Mouse (Mus musculus) lung, postnatal 36 days (tissue): ENCODE measurements around the gene Spata31d1d.
"Not testable (repeated sequence)": the region's sequence is repeated elsewhere in the genome, so short reads cannot be mapped to it uniquely, and the experiment has no call there.

ENCODE experiments used
- DNase-seq: peaks from one replicate; pipeline ENCODE4 v3.0.0; 2022; ENCODE audit warnings: mixed read lengths

The Spata31d1d gene

DNA sequence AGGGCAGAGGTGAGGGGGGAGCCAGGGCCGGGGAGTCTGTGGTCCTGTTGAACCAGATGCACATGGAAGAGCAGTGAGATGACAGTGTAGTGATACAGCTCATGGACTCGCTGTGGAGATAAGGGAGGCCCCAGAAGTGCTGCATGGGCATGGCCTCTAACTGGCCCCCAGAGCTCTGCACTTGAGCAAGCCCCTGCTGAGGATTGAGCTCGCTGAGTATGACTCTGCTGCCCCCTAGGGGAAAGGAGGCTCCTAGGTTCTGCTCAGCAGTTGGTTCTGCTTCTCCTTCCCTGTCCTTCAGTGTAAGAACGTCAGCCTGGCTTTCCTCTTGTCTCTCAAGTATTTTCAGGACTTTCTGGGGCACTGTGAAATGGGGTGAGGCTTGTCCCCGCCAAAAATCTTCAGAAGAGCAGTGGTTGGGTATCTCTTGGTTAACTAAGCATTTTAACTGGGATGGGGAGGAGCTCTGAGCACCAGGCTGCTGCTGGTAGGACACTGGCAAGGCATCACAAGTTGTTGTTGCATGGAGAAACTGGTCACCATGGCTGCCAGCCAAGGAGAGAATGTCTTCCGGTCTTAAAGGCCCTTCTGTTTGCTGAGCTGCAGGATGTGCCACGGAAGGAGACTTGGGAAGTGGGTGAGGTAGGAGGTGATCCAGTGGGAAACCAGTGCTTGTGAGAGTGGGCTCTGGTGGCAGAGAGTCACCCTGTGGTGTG, 3.0 kb downstream of the Spata31d1d start:
- peak; percentile 86 for DNase-seq

DNA sequence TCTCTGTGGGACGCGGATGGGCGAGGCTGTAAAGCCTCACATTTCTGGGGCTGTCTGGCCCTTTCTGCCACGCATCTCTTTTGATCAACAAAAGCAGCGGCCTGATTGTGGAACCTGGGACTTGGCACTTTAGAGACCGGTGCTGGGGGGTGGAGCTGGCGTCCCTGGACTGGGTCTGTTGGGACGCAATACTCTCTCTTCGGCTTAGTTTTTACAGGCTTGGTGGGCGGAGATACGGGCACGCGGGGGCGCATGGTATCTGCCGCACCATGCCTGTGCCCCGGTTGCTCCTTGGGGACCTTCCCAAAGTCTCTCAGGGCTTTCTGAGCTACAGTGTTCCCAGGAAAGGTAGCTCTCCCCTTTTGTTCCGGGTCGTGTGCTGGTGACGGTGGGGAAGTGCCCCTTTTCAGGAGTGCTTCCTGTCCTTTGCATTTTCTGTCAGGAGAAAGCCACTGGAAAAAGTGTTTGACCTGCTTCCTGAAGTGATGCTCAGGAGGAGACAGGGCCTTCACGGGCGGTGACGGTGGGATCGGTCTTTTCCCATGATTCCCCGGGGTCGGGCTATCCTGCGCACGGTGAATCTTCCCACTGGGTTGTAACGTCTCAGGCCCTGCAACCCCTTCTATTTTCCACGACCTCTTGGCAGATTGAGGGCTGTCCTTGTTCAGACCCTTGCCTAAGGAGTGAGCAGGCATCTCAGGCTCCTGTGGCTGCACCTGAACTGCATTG, 5.2 kb downstream of the Spata31d1d start:
- DNase-seq, result no peak

DNA sequence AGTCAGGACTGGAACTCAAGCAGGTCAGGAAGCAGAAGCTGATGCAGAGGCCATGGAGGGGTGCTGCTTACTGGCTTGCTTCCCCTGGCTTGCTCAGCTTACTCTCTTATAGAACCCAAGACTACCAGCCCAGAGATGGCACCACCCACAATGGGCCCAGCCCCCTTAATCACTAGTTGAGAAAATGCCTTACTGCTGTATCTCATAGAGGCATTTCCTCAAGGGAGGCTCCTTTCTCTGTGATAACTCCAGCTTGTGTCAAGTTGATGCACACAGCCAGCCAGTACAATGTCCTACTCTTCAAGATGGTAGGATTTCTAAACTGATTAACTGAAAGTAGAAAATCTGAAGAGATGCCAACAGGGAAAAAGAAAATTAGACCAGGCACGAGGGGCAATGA, 9.5 kb downstream of the Spata31d1d start:
- DNase-seq, result not testable (repeated sequence)

DNA sequence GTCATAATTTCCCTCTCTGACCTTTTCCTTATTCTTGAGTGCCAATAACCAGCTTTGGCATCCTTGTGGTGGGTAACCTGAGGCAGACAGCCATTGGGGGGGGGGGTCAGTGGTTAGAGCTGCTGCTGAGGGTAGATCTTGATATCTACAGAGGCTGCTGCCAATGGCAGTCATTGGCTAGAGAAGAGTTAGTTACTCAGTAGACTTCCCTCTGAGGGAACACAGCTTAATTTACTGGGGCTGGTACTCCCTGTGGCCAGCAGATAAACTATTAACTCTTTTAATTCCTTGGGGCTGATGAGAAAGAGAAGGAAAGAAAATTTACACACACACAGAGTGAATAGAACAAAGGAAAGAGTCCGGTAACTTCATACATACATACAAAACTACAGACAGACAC, 12.1 kb downstream of the Spata31d1d start:
- no peak for DNase-seq

DNA sequence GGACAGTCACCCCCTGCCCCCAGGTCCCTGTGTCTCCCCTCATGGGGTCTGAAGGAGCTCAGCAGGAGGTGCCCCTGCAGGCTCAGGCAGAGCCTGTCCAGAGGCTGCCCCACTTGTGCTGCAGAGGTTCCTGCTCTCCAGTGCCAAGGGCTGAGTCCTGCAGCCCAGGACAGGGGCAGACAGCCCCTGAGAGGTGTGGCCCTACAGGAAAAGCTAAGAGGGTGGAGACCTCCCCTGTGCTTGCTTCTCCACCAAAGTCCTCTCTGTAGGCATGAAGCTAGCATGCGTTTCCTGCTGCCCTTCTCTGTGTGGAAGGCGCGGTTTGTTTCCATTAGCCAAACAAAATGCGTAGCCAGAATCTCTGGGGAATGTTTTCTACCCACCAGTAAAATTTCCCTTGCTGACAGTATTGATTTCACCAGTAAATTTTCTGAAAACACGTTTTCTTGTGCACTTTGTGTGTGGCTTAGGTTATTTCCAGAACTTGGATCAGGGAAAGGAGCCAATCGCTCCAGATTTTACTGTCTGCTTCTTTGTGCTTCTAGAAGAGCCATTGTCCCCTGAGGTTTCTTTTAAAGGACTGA, 12.6 kb downstream of the Spata31d1d start:
- peak; percentile 58 for DNase-seq

DNA sequence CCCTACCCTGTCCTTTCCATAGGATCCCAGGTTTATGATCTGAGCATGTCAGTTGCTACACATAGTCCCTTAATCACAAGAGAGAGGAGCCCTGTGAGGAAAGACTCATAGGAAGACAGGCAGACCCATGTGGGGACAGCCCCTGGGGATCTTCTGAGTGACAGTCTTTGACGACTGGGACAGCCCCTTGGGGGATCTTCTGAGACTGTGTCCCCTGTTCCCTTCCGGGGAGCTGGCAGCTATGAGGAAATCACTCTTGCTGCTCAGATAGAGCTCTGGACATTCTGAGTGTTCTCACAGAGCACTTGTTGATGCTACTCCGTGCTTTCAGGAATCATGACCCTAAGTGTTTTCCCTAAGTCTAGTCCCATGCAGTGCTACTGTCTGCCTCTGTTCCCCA, 17.8 kb downstream of the Spata31d1d start:
- DNase-seq, result no peak

DNA sequence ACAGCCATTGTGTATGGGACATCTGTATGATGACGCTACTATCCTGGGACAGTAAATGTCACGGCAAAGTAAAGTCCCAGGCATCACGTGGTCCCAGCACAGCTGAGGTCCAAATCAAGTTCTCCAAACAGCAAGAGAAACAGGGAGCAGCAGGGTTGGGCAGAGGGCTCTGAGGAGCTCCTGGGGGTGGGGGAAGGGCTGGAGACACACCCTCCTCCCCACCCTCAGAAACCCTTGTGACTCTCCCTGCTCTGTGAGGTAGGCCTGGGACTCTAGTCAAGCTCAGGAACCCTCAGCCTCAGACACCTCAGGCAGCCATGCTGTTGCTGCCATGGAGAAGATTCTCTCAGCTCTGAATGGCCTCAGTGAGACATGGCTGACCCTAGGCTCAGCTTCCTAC, 19.6 kb downstream of the Spata31d1d start, which contains the start of gene Spata31d1b:
TSS of gene Spata31d1b (plus strand) at position 301 of the 400 bp plus-strand sequence.
- DNase-seq, result not testable (repeated sequence)

DNA sequence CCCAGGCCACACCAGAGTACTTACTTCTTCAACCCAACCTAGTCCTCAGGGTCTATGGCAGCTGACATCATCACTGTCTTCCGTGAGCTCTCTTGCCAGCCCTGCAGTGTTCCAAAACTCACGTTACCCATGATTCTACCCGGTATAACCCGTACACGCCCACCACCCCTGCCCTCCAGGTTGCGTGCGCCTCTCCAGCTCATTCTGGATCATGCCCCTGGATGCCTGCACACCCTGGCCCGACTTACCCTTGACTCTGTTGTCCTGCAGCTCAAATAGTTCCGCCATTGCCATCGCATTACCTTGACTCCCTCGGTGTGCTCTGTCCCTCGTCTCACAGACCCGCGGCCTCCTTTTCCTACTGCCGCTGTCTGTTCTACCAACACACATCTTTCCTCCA, 21.3 kb downstream of the Spata31d1d start, which contains the start of gene Spata31d1a:
TSS of gene Spata31d1a (minus strand) at position 101 of the 400 bp plus-strand sequence.
- no peak for DNase-seq

DNA sequence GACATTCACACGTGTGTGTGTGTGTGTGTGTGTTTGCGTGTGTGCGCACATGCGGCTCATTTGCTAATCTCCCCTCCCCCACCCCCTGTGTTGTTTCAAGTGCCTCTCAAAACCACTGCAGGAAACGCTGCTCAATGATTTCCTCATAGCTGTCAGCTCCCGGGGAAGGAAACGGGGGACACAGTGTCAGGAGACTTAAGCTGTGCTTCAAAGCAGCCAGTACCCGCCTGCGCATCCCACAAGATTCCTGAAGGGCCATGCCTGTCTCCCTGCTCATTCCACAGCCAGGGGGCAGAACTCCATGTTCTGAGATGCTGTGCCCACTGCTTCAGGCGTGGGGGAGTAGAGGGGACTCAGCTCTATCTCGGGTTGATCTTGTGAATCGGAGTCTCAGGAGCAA, 27.0 kb downstream of the Spata31d1d start:
- peak; percentile 65 for DNase-seq

DNA sequence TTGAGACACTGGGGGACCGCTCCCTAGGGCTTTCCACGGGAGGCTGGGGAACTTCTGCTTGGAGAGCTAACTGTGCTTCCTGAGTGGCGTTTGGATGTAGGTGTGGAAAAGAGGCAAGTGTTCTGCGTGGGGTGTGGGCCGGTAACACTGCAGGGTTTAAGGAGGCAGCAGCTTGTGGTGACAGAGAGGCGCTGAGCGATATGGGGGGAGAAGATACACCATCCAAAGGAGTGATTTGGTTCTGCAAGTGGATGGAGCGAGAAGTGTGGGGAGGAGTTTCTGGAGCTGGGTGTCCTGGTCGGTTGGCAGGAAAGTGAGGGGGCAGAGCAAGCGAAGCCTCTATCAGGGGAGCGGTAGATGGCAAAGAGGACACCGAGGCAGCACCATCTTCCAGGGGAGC, 28.0 kb downstream of the Spata31d1d start:
- no peak for DNase-seq

DNA sequence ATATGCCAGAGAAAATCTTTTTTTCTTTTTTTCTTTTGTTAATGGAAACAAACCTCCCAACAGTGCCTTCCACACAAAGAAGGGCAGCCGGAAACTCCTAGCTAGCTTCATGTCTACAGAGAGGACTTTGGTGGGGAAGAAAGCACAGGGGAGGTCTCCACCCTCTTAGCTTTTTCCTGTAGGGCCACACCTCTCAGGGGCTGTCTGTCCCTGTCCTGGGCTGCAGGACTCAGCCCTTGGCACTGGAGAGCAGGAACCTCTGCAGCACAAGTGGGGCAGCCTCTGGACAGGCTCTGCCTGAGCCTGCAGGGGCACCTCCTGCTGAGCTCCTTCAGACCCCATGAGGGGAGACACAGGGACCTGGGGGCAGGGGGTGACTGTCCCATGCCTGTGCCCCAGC, 31.4 kb downstream of the Spata31d1d start:
- DNase-seq, result not testable (repeated sequence)

DNA sequence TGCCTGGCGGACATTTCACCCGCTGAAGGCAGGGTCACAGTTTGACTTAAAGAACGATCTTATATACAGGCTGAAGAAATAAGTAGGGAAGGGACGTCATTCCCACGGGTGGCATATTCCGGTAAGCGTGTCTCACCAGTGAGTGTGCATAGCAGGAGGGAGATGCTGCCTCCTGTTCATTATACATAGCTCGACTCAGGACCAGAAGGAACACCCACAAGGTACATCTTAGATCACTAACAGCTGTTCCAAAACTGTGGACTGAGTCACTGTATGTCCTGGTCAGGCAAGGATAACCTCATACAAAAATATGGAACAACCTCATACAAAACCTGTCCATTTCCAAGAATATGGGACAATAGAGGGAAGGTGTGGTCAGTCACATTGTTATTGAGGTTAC, 32.4 kb downstream of the Spata31d1d start:
- DNase-seq, result no peak

DNA sequence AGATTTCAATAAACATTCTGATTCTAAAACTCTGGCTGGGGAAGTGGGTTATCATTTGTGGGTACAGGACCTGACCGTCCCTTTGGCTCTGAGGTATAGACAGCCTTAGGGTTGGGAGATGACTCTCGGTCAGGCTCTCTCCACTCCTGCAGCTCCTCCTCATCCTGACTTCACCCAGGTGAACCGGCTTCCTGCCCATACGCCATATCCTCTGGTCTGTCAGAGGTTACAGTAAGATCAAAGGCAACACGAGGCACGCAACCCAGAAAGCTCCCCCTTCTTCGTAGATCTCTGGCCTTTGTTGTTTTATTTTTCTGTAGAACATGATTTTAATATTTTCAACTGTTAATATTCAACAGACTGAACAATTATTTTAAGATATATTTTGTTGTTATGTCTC, 35.8 kb downstream of the Spata31d1d start:
- no peak for DNase-seq

DNA sequence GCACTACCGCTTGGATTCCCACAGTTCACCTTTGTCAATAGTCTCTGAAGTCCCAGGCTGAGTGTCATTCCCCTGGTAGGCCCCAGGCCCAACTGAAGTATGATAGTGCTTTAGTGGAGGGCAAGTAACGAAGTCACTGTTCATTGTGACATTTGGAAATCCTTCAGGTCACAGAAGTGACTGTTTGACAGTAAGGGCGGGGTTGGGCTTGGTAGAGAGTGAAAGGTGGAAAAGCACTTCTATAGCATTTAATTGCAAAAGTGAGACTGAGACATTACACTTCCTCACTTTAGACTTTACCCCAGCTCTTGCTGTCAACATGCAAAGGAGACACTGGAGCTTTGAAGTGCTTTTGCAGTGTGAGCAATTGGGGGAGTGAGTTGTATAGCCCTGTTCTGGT, 37.5 kb downstream of the Spata31d1d start, which contains the start of gene 4921517D22Rik:
TSS of gene 4921517D22Rik (minus strand) at position 101 of the 400 bp plus-strand sequence.
- DNase-seq, result no peak

DNA sequence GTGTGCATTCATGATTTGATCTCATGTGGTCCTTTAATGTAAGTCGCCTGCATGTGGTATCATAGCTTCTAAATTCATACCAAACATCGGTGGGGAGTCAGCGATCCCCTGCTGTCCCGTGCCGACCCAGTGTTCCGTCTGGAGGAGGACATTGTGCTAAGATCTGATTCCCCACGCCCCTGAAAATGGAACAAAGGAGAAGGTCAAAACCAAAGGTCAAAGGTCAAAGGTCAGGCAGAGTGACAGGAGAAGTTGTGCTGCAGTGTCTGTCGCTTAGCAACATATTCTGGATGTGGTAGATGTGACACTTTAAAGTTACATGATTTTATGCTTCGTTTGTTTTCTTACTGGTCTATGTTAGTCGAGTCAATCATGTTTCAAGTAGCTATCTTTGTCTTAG, 40.1 kb downstream of the Spata31d1d start:
- DNase-seq, result no peak

DNA sequence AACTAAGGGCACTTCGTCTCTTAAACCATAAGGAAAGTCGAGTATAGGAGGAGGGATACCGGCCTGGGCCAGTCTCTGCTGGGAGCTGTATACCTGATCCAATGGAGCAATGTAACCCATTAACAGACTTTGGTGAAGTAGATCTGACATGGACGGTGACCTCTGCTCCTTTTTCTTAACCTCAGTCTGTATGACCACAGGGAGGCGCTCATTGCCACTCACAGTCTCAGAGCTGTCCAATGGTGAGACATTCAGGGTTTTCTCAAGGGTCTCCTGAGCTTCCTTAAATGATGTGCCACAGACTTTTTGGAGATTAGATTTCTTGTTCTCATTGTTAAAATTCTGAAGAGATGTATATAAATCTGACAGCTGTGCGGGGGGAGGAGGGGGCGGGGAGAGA, 41.0 kb downstream of the Spata31d1d start:
- DNase-seq, result no peak

DNA sequence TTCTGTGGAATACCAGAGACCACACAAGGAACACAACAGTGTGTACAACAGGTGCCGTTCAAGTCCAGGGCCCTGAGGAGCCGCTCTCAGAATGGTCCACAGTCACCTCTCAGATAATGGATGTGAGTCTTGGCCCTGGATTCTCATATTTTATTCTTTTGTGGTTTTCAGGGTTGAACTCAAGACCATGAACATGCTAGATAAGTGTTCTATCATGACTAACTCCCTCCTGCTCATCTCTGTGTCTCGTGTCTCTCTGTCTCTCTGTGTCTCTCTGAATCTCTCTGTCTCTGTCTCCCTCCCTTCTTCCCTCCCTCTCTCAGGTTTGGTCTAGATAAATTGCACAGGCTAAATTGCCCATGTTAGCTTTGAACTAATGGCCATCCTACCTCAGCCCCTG, 41.7 kb downstream of the Spata31d1d start:
- DNase-seq, result no peak

DNA sequence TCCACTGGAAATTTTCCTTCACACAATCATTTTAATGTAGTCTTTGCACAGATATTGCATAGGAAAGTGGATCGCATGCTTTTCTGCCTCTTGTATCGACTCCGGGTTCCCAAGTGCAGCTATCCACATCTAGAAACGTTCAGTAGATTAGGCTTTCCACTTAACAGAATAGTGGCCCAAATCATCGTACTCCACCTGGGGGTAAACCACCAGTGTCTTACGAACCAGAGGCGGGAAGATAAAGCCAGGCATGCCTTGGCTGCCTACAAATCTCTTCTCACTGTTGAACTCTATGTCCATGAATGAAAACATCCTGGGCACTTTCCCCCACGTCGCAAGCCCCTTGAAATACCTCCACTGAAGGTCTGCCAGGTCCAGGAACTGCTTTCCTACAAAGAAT, 42.2 kb downstream of the Spata31d1d start:
- no peak for DNase-seq

DNA sequence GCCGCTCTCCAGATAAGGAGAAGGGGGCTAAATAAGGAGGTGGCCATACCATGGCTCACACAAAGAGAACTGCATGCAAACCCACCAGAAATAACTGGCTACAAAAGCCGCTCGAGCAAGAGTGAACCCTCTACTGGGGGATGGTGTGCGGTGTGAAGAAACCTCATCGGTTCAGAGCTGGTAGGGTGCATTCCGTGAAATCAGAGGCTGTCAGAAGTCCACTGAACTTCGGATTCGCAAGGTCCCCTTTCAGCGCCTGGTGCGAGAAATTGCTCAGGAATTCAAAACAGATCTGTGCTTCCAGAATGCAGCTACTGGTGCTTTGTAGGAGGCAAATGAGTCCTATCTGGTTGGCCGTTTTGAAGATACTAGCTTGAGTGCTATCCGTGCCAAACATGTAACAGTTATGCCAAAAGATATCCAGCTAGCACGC, 43.2 kb downstream of the Spata31d1d start:
- peak; percentile 50 for DNase-seq

DNA sequence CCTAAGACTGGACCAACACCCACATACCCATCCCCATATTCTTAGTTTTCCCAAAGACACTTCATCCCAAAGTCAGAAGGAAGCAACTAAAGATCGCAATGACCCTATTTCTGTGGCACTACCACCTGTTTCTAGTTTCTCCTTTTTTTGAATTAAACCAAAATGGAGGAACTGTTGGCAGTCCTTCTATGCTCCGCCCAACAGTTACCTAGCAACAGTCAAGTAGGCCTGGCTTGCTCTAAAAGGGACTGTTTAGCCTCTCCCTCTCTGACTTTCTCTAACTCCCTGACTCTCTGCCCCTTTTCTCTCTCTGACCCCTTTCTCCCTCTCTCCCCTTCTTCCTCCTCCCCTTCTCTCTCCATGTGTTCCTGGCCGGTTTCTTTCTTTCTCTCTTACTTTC, 46.3 kb downstream of the Spata31d1d start:
- DNase-seq, result no peak

DNA sequence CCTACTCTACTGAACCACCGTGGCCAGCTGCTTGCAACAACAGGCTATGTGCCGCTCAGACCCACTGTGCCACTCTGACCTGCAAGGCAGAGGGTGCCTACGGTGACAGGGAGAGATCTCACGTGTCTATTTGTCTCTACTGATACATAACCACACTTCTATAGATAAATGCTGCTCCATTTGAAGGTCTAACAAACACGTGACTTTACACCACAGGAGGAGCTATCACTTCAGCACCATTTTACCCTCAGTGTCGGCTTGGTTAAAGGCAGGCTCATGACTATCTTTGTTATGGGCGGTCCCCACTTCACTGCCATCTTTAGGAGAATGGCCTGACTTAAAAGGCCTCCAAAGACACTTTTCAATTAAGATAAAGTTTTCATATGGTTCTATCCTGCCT, 48.9 kb downstream of the Spata31d1d start:
- DNase-seq, result no peak

DNA sequence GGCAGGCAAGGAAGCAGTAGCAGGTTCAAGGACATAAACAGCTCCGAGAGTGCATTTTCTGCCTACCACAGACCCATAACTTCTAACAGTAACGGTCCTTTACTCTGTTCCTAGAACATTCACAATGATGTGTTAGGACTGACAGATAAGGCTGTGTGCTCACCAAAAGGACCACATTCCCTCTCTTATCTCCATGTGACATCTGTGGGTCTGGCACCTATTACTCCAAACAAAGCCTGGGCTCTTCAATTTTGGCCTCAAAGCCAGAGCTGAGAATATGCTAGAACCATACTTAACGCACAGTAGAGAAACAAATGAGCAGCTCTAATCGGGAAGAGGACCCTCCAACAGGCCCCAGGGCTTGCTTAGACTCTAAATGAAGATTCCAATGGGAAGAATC, 51.6 kb downstream of the Spata31d1d start:
- DNase-seq, result no peak

DNA sequence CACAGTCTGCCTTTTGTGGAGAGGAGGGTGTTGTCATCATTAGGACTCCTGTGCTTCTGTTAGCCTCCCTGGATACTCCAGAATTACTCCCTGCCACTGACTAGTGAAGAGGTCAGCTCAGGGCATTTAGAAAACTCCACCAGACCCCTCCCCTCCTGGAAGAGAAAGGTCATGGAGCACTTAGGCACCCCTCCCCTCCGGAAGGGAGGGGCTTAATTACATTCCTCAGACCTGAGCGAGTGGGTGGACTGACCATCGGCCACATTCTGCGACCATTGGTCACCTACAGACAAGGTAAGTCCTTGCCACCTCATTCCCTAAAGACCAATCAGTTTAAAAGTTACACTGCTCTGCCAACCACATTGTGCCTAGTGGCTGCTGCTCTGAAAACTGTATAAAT, 52.2 kb downstream of the Spata31d1d start:
- no peak for DNase-seq
